11 mouse cellular contexts compared by ENCODE assay signal in genomic region chr5:34885250-34885649, GRCm38 (mm10). TPM values are rescaled to one million over a fixed set of nuclear protein-coding genes. Genes with fewer than 3 reads are reported as not detected.
A peak's percentile ranks its signal among the peaks of the same experiment; 100 is the strongest.
DNase-seq lines count a peak whose midpoint lies in the region; ATAC-seq and TF ChIP-seq lines count a peak whose summit lies in the region.
"Had no signal": no experiment of that assay in that cellular context is flagged by ENCODE, and none has a peak within 500 bp of the region (broad histone marks: within the 10 kb centered on the region; RNA-seq: fewer than 3 reads in every experiment).

No protein-coding gene starts in this region.

- H3K4me1 ChIP-seq in hindbrain, postnatal 0 days (ENCODE audit: insufficient read depth, low read length), result no peaks in the 10 kb centered on the region
- H3K4me1 ChIP-seq in hindbrain, embryonic 16.5 days (ENCODE audit: control insufficient read depth, insufficient read depth, low read depth, low read length), result no peaks in the 10 kb centered on the region
- H3K4me1 ChIP-seq: hindbrain, embryonic 10.5 days; limb, embryonic 15.5 days had no signal

- no peaks in the 10 kb centered on the region for H3K27me3 ChIP-seq in hindbrain, postnatal 0 days (ENCODE audit: insufficient read depth, low read length)
- no peaks in the 10 kb centered on the region for H3K27me3 ChIP-seq in hindbrain, embryonic 16.5 days (replicated peaks; ENCODE audit: control insufficient read depth, insufficient read depth, low read length)
- H3K27me3 ChIP-seq: limb, embryonic 15.5 days had no signal

- H3K27ac ChIP-seq in hindbrain, postnatal 0 days, result no peak overlapping the region
- no peak overlapping the region for H3K27ac ChIP-seq in hindbrain, embryonic 16.5 days (ENCODE audit: low read depth, low read length)
- H3K27ac ChIP-seq: hindbrain, embryonic 10.5 days; limb, embryonic 15.5 days had no signal

- H3K9ac ChIP-seq in hindbrain, postnatal 0 days (replicated peaks; ENCODE audit: low read length), result no peak overlapping the region
- no peak overlapping the region for H3K9ac ChIP-seq in hindbrain, embryonic 16.5 days (ENCODE audit: low read depth, low read length)
- H3K9ac ChIP-seq: limb, embryonic 15.5 days had no signal

- ATAC-seq in hindbrain, postnatal 0 days, result no peak
- ATAC-seq in hindbrain, embryonic 16.5 days, result no peak

- 82% methylated on average over 3 of the region's 3 CpGs for WGBS in hindbrain, postnatal 0 days
- WGBS in hindbrain, embryonic 16.5 days, result 74% methylated on average over 3 of the region's 3 CpGs

- peak; percentile 30 for TF ChIP-seq CTCF in hindbrain, postnatal 0 days (IDR thresholded peaks at IDR 0.05; ENCODE audit: low read depth)

- H3K36me3 ChIP-seq in hindbrain, postnatal 0 days (ENCODE audit: insufficient read depth, low read length), result peaks cover 65% of the 10 kb centered on the region
- H3K36me3 ChIP-seq in hindbrain, embryonic 16.5 days (ENCODE audit: control insufficient read depth, insufficient read depth, low read length), result peaks cover 47% of the 10 kb centered on the region

- no peaks in the 10 kb centered on the region for H3K9me3 ChIP-seq in hindbrain, postnatal 0 days (ENCODE audit: low read length)
- no peaks in the 10 kb centered on the region for H3K9me3 ChIP-seq in hindbrain, embryonic 16.5 days (ENCODE audit: control insufficient read depth, low read length)
- H3K9me3 ChIP-seq: hindbrain, embryonic 10.5 days; limb, embryonic 15.5 days had no signal

- no peak overlapping the region for H3K4me3 ChIP-seq in hindbrain, postnatal 0 days (ENCODE audit: low read length)
- no peak overlapping the region for H3K4me3 ChIP-seq in hindbrain, embryonic 16.5 days (ENCODE audit: low read length)
- H3K4me3 ChIP-seq: hindbrain, embryonic 10.5 days; limb, embryonic 15.5 days had no signal

- peak; percentile 21 for DNase-seq in adrenal gland, adult 2 months
- DNase-seq in adrenal gland, postnatal 10 days, result no peak
- DNase-seq in hindbrain, postnatal 0 days (ENCODE audit: low spot score), result no peak
- DNase-seq in thymus, postnatal 14 days, result peak; percentile 7
- DNase-seq in thymus, adult 18-20 months, result no peak
- DNase-seq in mesoderm, embryonic 11.5 days (ENCODE audit: low read depth, low spot score), result peak; percentile 5
- no peak for DNase-seq in layer of hippocampus, adult 9-10 months (ENCODE audit: low spot score)
- DNase-seq: kidney, adult 9 months had no signal

- no peak overlapping the region for H3K4me2 ChIP-seq in hindbrain, postnatal 0 days (ENCODE audit: low read depth, low read length)
- H3K4me2 ChIP-seq in hindbrain, embryonic 16.5 days (ENCODE audit: low read length), result no peak overlapping the region
- H3K4me2 ChIP-seq: limb, embryonic 15.5 days had no signal

RNA-seq across cellular contexts. Expression of gene Msantd1, which starts 22.6 kb away (rescaled TPM):
- 1 to 10 TPM in 1 of 2 experiments, under 1 TPM in 1; 0.45 to 2.6 TPM for total RNA-seq in adrenal gland, adult 2 months (2021)
- polyA plus RNA-seq in adrenal gland, adult 2 months (2012; rRNA removed), result 3.6 and 4.0 TPM in 2 replicates
- 1 to 10 TPM; 1.1 TPM for total RNA-seq in adrenal gland, postnatal 10 days (2021)
- total RNA-seq in hindbrain, postnatal 0 days (2014; rRNA removed), result 8.8 and 10.0 TPM in 2 replicates
- 5.9 and 7.8 TPM in 2 replicates for polyA plus RNA-seq in hindbrain, postnatal 0 days (2015; fragmentation: Nextera tagmentation; extraction: Ambion mirVana)
- 6.1 and 6.9 TPM in 2 replicates for polyA plus RNA-seq in hindbrain, embryonic 16.5 days (2015; fragmentation: Nextera tagmentation; extraction: Ambion mirVana)

Comparison
In these comparisons a context has a peak if more than half of its experiments do, and no peak if none do; other contexts are left out.
1. DNase-seq: peak in adrenal gland, adult 2 months (single experiment), thymus, postnatal 14 days (single experiment) and mesoderm, embryonic 11.5 days (single experiment); none in adrenal gland, postnatal 10 days (single experiment), hindbrain, postnatal 0 days (single experiment), thymus, adult 18-20 months (0 of 2) and layer of hippocampus, adult 9-10 months (single experiment).